Mouse (Mus musculus): ENCODE data around the gene Tcp11l1. TPM values are rescaled to one million over a fixed set of nuclear protein-coding genes. Genes with fewer than 3 reads are reported as not detected.

Tcp11l1 gene
- polyA plus RNA-seq, 1 experiment from 2014 or later, result 76.3 TPM

DNA sequence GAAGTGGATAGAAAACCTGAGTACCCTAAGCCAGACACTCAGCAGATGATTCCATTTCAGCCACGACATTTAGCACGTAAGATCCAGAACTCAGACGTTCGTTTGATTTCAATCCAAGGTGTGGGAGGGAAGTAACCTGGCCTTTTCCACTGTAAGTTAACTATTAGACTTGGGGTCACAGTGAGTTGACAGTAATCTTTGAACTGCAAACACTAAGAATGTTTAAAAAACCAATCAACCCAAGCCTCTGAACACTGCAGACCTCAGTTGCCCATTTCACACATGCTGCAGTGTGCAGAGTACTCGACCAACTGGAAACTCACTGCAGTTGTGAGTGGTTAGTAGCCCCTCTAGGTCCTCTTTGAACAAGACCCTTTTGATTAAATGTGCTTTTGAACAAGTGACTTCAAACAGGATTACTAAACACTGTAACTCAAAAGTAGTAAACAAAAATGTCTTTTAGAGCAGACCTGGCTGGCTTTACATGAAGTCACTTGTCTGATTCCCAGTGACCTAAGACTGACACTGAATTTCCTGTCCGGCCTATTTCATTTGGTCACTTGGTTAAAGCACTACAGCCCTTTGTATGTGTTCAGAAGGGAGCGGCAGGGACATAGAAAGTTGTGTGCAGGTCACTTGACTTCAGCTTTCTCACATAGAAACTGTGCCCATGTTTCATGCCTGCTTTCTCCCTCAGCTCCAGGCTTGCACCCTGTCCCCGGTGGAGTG is 48.4 kb downstream of the Tcp11l1 start:
- H3K9ac ChIP-seq, result no peak overlapping the region
- no peaks in the 10 kb centered on the region for H3K9me3 ChIP-seq
- H3K4me2 ChIP-seq (replicated peaks), result no peak overlapping the region
- H3K36me3 ChIP-seq, result peaks cover 55% of the 10 kb centered on the region
- no peak for ATAC-seq (ENCODE audit: low FRiP score, low read depth)
- H3K27me3 ChIP-seq (replicated peaks), result no peaks in the 10 kb centered on the region
- H3K4me3 ChIP-seq, result no peak overlapping the region
- 94% methylated on average over 8 of the region's 8 CpGs for WGBS
- no peaks in the 10 kb centered on the region for H3K4me1 ChIP-seq
- no peak overlapping the region for H3K27ac ChIP-seq

DNA sequence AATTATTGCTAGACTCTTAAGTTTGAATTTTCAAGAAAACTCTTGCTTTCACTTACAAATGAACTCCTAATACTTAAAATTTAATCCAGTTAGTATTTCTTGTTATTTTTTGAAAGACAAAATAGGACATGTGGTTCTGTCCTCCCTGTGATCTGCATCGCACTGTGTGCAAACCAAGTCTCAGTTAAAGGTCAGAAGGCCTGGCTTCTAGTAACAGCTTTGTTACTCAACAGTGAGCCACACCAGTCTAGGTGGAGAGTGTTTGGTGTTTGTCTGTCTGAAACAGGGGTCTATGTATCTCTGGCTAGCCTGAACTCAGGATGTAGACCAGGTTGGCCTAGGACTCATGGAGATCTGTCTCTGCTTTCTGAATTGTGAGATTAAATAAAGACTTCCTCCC is 53.3 kb downstream of the Tcp11l1 start:
- 92% methylated on average over 1 of the region's 1 CpGs for whole genome bisulfite sequencing
- Histone ChIP-seq H3K9ac (no peak overlapping the region), H3K4me3 (no peak overlapping the region), H3K4me1 (no peaks in the 10 kb centered on the region), H3K27ac (no peak overlapping the region), H3K4me2 (replicated peaks) (no peak overlapping the region), H3K27me3 (replicated peaks) (no peaks in the 10 kb centered on the region), H3K36me3 (peaks cover 64% of the 10 kb centered on the region), H3K9me3 (no peaks in the 10 kb centered on the region)
- ATAC-seq (ENCODE audit: low FRiP score, low read depth), result no peak

DNA sequence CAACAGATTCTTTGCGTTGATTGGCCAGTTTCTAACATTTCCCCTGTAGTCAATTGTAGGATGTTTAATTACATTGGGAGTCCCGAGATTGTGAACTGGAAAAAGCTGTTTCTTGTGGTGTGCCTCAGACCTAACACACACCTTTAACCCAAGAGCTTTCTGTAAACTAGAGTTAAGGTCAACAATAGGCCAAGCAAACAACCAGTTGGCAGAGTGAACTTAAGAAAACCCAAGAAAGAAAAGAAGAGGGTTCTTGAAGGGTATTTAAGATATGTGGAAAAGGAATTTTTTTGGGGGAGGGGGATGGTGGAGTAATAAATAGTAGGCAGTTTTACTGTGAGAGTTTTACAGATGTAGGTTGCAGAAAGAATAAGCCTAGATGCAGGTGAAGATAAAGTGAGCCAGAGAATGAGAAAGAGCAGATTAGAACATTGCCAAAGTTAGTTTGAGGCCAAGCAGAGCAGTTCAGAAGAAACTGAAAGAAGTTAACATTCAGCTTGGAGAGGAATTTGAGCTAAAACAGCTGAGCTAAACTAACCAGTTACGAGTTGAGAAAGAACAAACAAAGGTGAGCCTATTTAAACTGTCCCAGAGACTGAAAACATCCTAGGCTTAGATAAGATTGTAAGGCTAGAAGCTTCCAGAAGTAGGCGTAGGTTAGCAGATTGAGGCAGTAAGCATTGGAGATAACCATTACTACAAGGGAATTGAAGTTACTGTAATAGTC is 95.8 kb downstream of the Tcp11l1 start:
- no peak overlapping the region for H3K4me3 ChIP-seq
- no peaks in the 10 kb centered on the region for H3K4me1 ChIP-seq
- no peaks in the 10 kb centered on the region for H3K9me3 ChIP-seq
- H3K9ac ChIP-seq, result no peak overlapping the region
- no peak overlapping the region for H3K4me2 ChIP-seq (replicated peaks)
- 95% methylated on average over 4 of the region's 4 CpGs for WGBS
- no peak overlapping the region for H3K27ac ChIP-seq
- H3K27me3 ChIP-seq (replicated peaks), result no peaks in the 10 kb centered on the region
- H3K36me3 ChIP-seq, result peaks cover 9% of the 10 kb centered on the region; the same call in 1 of the 2 replicates
- ATAC-seq (ENCODE audit: low FRiP score, low read depth), result no peak

DNA sequence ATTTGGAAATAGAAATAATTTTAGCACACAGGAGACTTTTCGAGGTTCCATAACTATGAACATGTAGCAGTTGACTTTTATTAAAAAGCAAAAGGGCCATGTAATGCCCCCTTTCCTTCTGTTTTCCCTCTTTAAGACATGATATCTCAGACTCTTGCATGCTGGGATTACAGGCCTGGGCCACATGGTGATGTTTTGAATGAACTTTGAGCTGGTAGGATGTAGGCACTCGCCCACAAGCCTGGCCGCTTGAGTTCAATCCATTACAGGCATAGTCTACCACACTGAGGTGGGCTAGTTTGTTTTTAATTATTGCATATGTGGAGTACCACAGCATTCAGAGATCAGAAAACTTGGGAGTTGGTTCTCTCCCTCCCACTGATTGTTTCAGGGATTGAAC is 97.2 kb downstream of the Tcp11l1 start:
- ATAC-seq (ENCODE audit: low FRiP score, low read depth), result no peak
- Histone ChIP-seq H3K9ac (no peak overlapping the region), H3K27ac (no peak overlapping the region), H3K4me1 (no peaks in the 10 kb centered on the region), H3K4me3 (no peak overlapping the region), H3K4me2 (replicated peaks) (no peak overlapping the region), H3K9me3 (no peaks in the 10 kb centered on the region), H3K27me3 (replicated peaks) (no peaks in the 10 kb centered on the region), H3K36me3 (peaks cover 14% of the 10 kb centered on the region)
- 95% methylated on average over 3 of the region's 3 CpGs for WGBS

Other genes with a start within 250 kb of the Tcp11l1 start
- 11.4 and 13.2 TPM in 2 replicates for gene Hipk3, start 217.7 kb downstream of the Tcp11l1 start, polyA plus RNA-seq (2016; fragmentation: Nextera tagmentation; extraction: Ambion mirVana)
- 108 and 113 TPM in 2 replicates for gene Cstf3, start 121.6 kb downstream of the Tcp11l1 start, polyA plus RNA-seq (2016; fragmentation: Nextera tagmentation; extraction: Ambion mirVana)
- 0.17 TPM in 1 of 2 replicates, not detected in the other for gene Pin1rt1, start 4.2 kb upstream of the Tcp11l1 start, polyA plus RNA-seq (2016; fragmentation: Nextera tagmentation; extraction: Ambion mirVana)
- gene Depdc7, start 30.7 kb upstream of the Tcp11l1 start, polyA plus RNA-seq (2016; fragmentation: Nextera tagmentation; extraction: Ambion mirVana), result 2.1 and 2.4 TPM in 2 replicates
- gene Qser1, start 104.6 kb upstream of the Tcp11l1 start, polyA plus RNA-seq (2016; fragmentation: Nextera tagmentation; extraction: Ambion mirVana), result 7.6 and 8.7 TPM in 2 replicates
- gene Prrg4, start 137.7 kb upstream of the Tcp11l1 start, polyA plus RNA-seq (2016; fragmentation: Nextera tagmentation; extraction: Ambion mirVana), result 0.35 and 0.46 TPM in 2 replicates
- gene Ccdc73, start 155.6 kb upstream of the Tcp11l1 start, polyA plus RNA-seq (2016; fragmentation: Nextera tagmentation; extraction: Ambion mirVana), result 7.7 and 9.5 TPM in 2 replicates